Mouse (Mus musculus) adrenal gland, adult 8-10 months (tissue): Measurements from ENCODE around the gene Noxo1. TPM values are rescaled to one million over a fixed set of nuclear protein-coding genes. Genes with fewer than 3 reads are reported as not detected.
A peak's percentile ranks its signal among the peaks of the same experiment; 100 is the strongest.
"Not testable (repeated sequence)": the region's sequence is repeated elsewhere in the genome, so short reads cannot be mapped to it uniquely, and the experiment has no call there.

Experiments used
- DNase-seq: peaks from one replicate; pipeline ENCODE4 v3.0.0; 2022
- total RNA-seq, 4 experiments: library from RNA; stranded (reverse); gene quantifications; 2 replicates each; pipeline ENCODE4 v1.2.4; 2022

The Noxo1 gene
- total RNA-seq, 4 experiments from 2014 or later, result 2.8 to 14.8 (median 7.5) TPM

DNA sequence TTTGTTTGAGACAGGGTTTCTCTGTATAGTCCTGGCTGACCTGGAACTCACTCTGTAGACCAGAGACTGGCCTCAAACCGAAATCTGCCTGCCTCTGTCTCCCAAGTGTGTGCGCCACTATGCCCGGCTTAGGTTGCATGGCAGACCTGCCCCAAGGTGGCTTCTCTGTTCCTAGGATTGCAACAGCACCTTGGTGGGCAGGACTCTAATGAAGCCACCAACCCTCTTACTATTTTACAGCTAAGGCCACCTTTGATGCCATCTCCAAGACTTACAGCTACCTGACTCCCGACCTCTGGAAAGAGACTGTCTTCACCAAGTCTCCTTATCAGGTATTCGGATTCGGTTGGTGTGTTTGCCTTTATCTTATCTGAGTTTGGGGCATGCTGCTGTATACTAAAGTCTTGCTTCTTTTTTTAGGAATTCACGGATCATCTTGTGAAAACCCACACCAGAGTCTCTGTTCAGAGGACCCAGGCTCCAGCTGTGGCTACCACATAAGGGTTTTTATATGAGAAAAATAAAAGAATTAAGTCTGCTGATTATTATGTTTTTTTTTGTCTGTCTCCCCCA, 25.4 kb downstream of the Noxo1 start:
- DNase-seq, result not testable (repeated sequence)

- no peak for DNase-seq
Observed at GRCm38 (mm10) chr17:24722220-24722924, 26.3 kb downstream of the Noxo1 start.

- no peak for DNase-seq
Observed at GRCm38 (mm10) chr17:24723122-24723880, 27.3 kb downstream of the Noxo1 start.

DNA sequence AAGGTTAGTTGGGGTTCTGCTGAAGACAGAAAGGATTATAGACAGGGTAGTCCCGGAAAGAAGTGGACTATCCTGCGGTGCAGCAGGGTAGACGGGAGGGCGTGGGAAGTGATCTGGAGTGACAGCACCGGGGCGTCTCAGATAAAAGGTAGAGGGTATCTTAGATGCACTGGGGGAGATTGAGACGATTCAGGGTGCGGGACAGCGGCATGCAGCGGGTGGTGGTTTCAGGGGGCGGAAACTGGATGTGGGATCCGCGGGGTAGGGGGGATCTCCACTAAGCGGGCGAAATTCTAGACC, 27.8 kb downstream of the Noxo1 start:
- no peak for DNase-seq

DNA sequence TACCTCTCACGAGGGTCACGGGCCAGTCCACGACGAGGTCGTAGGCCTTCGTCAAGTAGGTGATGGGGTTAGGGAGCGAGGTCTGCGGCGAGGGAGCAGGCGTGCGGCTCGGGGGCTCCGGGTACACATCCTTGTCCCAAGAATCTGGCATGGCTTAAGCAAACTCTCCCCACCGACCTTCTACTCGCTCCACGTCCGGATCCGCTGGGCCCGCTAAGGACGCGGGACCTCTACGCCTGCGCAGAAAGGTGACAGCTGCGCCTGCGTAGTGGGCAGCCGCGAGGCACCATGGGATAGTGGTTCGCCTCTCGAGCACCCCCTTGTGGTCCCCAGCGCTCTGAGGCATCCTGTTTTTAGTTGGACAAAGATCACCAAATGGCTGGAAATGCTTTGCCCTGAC, 28.1 kb downstream of the Noxo1 start, which contains the start of gene Ndufb10:
Gene Ndufb10 (minus strand): TSS at position 295 of the 400 bp plus-strand sequence.
- peak; percentile 93 for DNase-seq

DNA sequence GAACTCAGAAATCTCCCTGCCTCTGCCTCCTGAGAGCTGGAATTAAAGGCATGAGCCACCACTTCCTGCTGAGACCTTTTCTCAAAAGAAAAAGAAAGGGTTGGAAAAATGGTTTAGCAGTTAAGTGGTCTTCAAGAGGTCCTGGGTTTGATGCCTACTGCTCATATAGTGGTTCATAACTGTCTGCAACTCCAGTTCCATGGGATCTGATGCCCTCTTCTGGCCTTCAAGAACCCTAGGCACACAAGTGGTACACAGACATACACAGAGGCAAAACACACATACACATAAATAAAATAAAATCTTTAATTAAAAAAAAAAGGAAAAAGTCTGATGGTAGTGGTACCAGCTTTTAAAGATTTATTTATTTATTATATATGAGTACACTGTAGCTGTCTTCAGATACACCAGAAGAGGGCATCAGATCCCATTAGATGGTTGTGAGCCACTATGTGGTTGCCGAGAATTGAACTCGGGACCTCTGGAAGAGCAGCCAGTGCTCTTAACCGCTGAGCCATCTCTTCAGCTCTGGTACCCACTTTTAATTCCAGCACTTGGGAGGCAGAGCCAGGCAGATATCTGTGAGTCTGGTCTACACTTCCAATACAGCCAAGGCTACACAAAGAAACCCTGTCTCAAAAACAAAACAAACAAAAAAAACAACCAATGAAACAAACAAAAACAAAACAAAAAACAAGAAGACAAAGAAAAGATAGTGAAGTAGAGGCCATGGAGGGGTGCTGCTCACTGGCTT, 29.8 kb downstream of the Noxo1 start:
- DNase-seq, result no peak

GRCm38 (mm10) chr17:24727618-24728017, 31.6 kb downstream of the Noxo1 start, which contains the start of gene Rpl3l:
Gene Rpl3l (plus strand): TSS chr17:24727820.
- no peak for DNase-seq

- no peak for DNase-seq
Observed at GRCm38 (mm10) chr17:24728184-24728583, 32.1 kb downstream of the Noxo1 start.

GRCm38 (mm10) chr17:24729067-24729466, 33.0 kb downstream of the Noxo1 start:
- no peak for DNase-seq

GRCm38 (mm10) chr17:24730787-24731186, 34.8 kb downstream of the Noxo1 start:
- no peak for DNase-seq

DNA sequence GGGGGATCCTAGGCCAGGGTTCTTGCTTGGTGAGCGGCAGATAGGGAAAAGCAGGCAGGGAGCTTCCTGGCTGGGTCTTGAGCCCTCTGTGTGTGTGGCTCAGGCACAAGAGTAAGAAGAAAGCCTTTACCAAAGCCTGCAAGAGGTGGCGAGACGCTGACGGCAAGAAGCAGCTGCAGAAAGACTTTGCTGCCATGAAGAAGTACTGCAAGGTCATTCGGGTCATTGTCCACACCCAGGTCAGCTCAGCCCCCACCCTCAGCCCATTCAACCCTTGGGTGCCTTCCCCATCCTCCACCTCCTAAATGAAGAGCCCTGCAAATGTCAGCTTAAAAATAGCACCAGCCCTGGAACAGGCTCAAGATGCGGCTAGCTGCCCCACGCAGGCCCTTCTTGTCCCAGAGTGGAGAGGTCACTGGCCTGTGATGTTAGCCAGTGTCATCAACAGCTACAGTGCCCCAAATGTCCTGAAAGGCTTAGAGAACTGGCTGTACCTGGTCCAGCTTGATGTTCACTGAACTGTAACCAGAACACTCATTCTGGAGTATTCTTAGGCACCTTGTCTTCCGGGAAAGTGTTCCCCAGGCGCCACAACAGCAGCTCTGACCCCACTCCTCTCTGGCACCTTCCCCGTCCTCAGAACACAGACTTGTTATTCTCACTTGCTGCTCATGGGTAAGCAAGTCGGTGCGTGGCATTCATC, 36.4 kb downstream of the Noxo1 start:
- no peak for DNase-seq

GRCm38 (mm10) chr17:24733434-24734050, 37.5 kb downstream of the Noxo1 start:
- no peak for DNase-seq

DNA sequence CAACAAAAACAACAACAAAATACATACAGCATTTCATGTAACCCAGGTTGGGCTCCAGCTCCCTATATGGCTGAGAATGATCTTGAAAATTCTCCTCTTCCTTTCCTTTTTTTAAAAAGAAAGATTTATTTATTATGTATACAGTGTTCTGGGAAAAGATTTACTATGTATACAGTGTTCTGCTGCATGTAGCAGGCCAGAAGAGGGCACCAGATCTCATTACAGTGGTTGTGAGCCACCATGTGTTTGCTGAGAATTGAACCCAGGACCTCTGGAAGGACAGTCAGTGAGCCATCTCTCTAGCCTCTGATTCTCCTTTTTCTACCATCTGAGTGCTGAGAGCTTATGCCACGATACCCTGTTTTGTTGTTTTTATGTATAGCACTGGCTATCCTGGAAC, 38.5 kb downstream of the Noxo1 start:
- no peak for DNase-seq

GRCm38 (mm10) chr17:24735446-24735845, 39.4 kb downstream of the Noxo1 start:
- no peak for DNase-seq

- peak; percentile 98 for DNase-seq
Observed at GRCm38 (mm10) chr17:24736330-24737051, 40.5 kb downstream of the Noxo1 start, which contains the start of gene Msrb1. Gene Msrb1 (plus strand): TSS chr17:24736642.

- DNase-seq, result no peak
Observed at GRCm38 (mm10) chr17:24737135-24737810, 41.2 kb downstream of the Noxo1 start.

- DNase-seq, result no peak
Observed at GRCm38 (mm10) chr17:24738238-24738637, 42.2 kb downstream of the Noxo1 start.

GRCm38 (mm10) chr17:24739926-24740325, 43.9 kb downstream of the Noxo1 start:
- DNase-seq, result no peak

- DNase-seq, result no peak
Observed at GRCm38 (mm10) chr17:24742307-24742706, 46.3 kb downstream of the Noxo1 start.

DNA sequence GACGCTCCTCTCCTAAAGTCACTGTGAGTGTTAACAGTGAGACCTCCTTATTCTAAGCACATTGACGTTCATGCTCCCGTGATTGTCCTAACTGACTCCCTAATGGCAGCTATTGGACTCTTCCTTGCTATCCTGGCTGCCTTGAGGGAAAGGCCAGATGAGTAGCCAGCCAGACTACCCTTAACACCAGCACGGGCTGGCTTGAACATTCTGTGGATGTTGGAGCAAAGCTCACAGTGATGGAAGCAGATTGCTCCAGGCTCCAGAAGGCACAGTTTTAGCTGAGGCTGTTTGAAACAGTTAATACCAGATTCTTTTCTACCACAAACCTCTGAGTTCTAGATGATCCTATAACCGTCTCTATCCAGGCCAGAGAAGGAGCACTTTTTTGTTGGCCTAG, 47.9 kb downstream of the Noxo1 start:
- DNase-seq, result no peak
